Mouse (Mus musculus): ENCODE results near the gene Tmem141.

Gene Tmem141

DNA sequence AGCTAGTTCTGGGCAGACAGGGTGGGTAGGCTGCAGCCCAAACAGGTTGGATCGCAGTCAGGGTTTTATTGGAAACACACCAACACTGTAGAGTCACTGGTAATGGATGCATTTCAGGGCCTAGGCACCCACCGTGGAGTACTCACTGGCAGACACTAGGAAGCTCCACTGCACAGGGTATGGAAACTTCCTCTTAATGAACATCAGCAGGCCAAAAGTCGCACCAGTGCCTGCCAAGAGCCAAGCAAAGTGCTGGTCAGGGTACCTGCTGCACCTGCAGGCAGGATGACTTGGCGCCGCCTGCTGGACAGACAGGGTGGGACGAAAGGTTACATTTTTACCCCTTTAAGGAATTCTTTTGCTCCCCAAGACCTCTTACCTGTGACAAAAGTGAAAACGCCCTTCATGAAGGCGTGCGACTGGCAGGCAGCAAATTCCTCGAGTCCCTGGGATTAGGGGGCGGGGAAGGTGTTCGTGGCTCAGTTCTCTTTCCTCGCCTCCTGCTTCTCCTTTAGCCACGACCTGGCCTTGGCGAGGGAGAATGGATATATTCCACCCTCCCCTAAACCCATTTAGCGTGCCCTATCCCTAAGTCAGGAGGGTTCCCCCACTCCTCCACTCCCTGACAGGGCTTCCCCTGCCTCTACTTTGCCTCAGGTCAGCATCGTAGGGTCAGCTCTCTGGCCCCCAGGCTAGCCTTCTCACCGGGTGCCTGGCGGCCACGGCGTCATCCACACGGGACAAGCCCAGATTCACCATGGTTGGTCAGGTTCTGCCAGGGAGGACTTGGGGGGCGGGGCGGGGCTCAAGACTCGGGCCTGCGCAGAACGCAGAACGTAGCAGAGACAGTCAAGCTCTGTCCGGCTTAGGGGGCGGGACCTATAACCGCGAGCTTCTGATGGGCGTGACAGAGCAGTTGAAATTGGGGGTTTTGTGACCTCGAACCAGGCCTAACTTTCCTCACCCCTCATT is at the start of gene Tmem141:
Gene Tmem141, minus strand, starts transcription at position 777 of the 972 bp plus-strand sequence.
- DNase-seq: peak; percentile 92 to 95

DNA sequence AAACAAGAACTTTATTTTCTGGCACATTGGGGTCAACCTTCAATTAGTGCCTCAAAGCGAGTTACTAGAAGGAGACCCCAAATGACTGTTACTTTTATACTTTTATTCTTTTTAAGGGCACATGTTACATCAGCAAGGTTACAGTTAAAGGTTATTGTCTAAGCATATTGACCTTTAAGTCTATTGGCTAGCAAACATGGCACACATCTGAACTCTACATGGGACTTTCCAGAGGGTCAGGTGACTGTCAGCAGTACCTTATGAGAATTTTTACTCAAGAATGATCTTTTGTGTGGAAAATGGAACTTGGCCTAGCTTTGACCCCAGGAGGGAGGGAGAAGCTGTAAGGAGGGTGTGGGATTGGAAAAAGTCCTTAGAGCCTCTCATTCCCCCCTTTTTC is 44.7 kb upstream of the Tmem141 start:
- no peak for DNase-seq

GRCm38 (mm10) chr2:25664125-25664524 is 42.3 kb upstream of the Tmem141 start:
- DNase-seq: no peak

DNA sequence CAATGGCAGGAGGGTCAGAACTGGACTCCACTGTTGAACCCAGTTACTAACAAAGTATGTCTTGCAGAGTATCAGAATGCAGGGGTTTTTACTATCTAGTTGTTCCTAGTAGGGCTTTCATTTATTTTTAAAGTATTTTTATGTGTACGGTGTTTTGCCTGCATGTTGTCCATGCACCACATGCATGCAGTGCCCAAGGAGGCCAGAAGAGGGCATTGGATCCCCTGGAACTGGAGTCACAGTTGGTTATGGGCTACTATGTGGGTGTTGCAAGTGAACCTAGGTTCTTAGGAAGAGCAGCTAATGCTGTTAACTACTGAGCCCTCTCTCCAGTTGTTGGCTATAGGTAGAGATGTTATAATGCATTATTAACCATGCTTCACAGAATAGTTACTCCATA is 41.7 kb upstream of the Tmem141 start:
- peak; percentile 80 to 83 for DNase-seq

DNA sequence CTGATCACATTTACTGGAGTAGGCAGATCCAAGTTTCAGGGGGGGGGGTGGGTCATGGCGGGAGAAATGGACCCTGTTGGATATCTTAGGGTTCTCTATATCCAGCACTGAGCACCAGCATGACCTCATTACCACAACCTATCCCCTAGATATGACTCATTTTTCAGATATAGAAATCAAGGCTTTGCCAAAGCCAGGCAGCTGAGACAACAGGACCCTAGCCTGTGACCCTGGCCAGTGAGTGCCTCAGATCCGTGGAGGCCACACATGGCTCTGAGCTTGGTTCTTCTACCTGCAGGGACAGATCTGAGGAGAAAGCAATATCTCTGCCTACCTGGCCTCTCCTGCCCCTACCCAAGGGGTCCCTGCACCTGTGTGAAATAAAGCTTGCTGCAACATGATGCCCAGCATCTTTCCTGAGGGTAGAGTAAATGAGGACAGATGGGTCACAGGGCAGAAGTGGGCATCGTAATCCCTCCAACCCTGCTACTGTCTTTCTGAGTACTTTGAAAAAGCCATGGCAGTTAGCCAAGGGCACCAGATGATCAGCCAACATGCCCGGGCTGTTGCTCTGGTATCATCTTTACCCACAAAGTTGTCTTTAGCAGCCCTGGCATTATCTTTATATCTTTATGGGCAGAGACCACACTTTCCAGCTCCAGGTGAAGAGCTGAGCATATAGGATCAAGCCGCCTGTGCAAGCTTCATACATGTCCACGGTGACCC is 39.6 kb upstream of the Tmem141 start:
- peak; percentile 56 to 57 for DNase-seq

- no peak for DNase-seq
These were observed 38.5 kb upstream of the Tmem141 start for GRCm38 (mm10) chr2:25660279-25660678.

- no peak for DNase-seq
These were observed 35.8 kb upstream of the Tmem141 start, which contains the start of gene Lcn5 for GRCm38 (mm10) chr2:25657652-25658051. Gene Lcn5, plus strand, starts transcription at chr2:25657952.

DNA sequence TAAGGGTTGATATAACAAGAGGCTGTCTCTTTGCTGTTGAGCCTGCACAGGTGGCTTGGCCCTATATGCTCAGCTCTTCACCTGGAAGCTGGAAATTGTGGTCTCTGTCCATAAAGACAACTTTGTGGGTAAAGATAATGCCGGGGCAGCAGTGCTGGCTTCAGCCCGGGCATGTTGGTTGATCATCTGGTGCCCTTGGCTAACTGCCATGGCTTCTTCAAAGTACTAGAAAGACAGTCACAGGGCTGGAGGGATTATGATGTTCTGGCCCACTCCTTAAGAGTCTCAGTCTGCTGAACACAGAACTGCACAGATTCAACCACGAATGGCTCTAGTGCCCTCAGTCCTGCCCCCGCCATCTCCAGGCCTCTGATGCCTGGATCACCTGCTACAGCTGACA is 35.4 kb upstream of the Tmem141 start:
- DNase-seq: peak; percentile 78 to 80

DNA sequence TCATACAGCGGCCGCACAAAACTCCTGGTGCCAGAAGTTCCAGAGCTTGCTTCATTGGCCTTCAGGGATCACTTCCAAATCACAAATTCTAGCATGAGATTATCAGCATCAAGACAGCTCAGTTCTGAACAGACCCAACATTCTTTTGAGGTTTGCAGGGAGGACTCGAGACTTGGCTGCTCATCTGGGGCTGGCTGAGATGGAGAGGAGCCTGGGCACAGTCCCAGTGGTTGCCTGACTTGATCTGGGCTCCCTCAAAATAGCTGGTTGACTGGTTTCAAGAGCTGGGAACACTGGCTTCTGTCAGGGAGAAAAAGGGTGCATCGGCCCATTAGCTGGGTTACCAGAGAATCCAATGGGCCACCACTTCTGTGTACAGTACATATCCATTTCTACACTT is 34.9 kb upstream of the Tmem141 start:
- peak; percentile 59 to 72 for DNase-seq

GRCm38 (mm10) chr2:25654502-25654901 is 32.7 kb upstream of the Tmem141 start:
- no peak for DNase-seq

GRCm38 (mm10) chr2:25652902-25653301 is 31.1 kb upstream of the Tmem141 start, which contains the start of gene Lcn8:
Gene Lcn8, plus strand, starts transcription at chr2:25653120.
- no peak for DNase-seq

GRCm38 (mm10) chr2:25639890-25640289 is 18.1 kb upstream of the Tmem141 start:
- DNase-seq: peak; percentile 84

DNA sequence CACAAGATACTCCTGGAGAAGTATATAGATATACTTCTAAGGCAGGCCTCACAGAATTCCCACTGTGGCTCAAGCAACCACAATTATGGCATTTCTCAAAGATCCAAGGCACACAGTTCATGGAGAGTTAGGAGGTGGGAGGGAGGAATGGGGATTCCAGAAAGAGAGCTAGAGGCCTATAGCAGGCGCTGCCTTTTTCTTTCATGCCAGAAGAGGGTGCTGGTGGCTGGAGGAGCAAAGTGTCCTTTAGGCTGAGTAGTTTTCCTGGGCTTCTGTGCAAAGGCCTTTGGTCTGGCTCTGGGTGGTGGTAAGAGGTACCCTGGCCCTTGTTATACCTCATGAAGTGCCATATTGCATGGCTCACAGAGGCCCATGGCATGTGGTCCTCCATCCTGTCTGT is 12.2 kb upstream of the Tmem141 start:
- DNase-seq: no peak

- DNase-seq: no peak
These were observed 11.8 kb upstream of the Tmem141 start for GRCm38 (mm10) chr2:25633616-25634015.

DNA sequence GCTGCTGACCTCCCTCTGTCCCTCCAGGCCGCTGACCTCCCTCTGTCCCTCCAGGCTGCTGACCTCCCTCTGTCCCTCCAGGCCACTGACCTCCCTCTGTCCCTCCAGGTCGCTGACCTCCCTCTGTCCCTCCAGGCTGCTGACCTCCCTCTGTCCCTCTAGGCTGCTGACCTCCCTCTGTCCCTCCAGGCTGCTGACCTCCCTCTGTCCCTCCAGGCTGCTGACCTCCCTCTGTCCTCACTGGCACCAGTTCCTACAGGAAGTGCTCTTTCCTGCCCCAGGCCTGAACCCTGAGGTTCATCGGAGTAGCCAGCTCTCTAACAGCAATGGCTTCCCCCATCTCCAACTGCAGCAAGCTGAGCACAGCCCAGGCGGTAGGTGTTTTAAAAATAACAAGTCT is 6.9 kb upstream of the Tmem141 start:
- no peak for DNase-seq

DNA sequence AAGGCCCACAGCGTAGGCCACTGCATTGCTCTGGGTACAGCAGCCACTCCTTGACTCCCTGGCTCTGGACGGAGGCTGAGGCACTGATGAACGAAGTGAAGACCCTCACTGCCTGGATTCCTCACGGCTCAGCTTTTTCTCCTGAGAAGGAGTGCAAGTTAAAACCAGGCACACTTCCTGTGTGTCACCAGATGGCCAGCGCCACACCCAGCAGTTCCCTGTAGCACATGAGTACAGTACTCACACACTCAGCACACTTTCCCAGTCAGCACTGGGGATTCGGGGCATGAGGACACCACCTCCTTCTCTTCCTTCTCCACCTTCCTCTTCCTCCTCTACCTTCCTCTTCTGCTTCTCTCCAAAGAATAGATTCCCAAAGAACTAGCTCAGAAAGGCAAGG is 6.0 kb upstream of the Tmem141 start, which contains the start of gene Fcna:
Gene Fcna, minus strand, starts transcription at position 220 of the 400 bp plus-strand sequence.
- no peak for DNase-seq

- no peak for DNase-seq
These were observed 4.2 kb upstream of the Tmem141 start for GRCm38 (mm10) chr2:25625986-25626385.

- DNase-seq: no peak
These were observed 965 bp downstream of the Tmem141 start for GRCm38 (mm10) chr2:25620852-25621228.

- no peak for DNase-seq
These were observed 1.4 kb downstream of the Tmem141 start for GRCm38 (mm10) chr2:25620386-25620785.

DNA sequence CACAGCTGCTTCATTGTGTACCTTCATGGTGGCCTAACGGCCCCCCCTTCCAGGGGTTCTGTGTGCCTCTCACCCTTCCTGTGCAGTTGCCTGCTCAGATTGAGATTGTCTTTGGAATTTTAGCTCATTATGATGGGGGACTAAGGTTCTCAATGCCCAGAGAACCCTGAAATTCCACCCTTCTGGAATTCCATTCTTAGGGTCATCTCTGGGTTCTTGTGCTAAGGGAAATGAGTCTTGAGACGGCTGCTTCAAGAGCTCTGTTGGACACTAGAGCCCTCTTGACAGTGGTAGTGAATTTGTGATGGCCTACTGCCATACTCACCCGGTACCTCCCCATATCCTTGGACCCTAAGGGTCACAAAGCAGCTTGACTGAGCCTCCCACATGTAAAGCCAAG is 4.2 kb downstream of the Tmem141 start, which contains the start of gene Ccdc183:
Gene Ccdc183, minus strand, starts transcription at position 101 of the 400 bp plus-strand sequence.
- DNase-seq: no peak

- peak; percentile 65 to 71 for DNase-seq
These were observed 5.4 kb downstream of the Tmem141 start for GRCm38 (mm10) chr2:25616398-25616797.

- peak in 1 of 2 experiments; percentile 46 for DNase-seq
These were observed 13.1 kb downstream of the Tmem141 start for GRCm38 (mm10) chr2:25608671-25609070.
